Mouse (Mus musculus) thymus, postnatal 0 days (tissue): Measurements from ENCODE around the gene Slc29a4. TPM values are rescaled to one million over a fixed set of nuclear protein-coding genes. Genes with fewer than 3 reads are reported as not detected.

Experiments used
- polyA plus RNA-seq: library from polyadenylated mRNA; unstranded; fragments of >200 nt; fragmentation: Nextera tagmentation; extraction: Ambion mirVana; gene quantifications from 2 replicates; pipeline ENCODE4 v1.2.1, GENCODE M21; 2015

Slc29a4 gene
- polyA plus RNA-seq, 1 experiment from 2014 or later, result 0.44 TPM

Other genes with a start within 250 kb of the Slc29a4 start
- 8.1 and 9.3 TPM in 2 replicates for gene Ap5z1, start 228.6 kb upstream of the Slc29a4 start, polyA plus RNA-seq
- not detected in 2 replicates for gene Papolb, start 162.4 kb upstream of the Slc29a4 start, polyA plus RNA-seq
- gene Radil, start 141.4 kb upstream of the Slc29a4 start, polyA plus RNA-seq, result 0.39 and 0.44 TPM in 2 replicates
- gene Mmd2, start 83.7 kb upstream of the Slc29a4 start, polyA plus RNA-seq, result 0.07 and 0.13 TPM in 2 replicates
- 30.7 and 31.9 TPM in 2 replicates for gene Wipi2, start 64.8 kb upstream of the Slc29a4 start, polyA plus RNA-seq
- gene Tnrc18, start 125.2 kb downstream of the Slc29a4 start, polyA plus RNA-seq, result 6.9 and 9.6 TPM in 2 replicates
- gene Fbxl18, start 202.9 kb downstream of the Slc29a4 start, polyA plus RNA-seq, result 4.7 and 5.9 TPM in 2 replicates
- gene Actb, start 214.2 kb downstream of the Slc29a4 start, polyA plus RNA-seq, result 27,108 and 27,970 TPM in 2 replicates